Mouse (Mus musculus): Measurements from ENCODE around the gene Olfr204.
"Not testable (repeated sequence)": the region's sequence is repeated elsewhere in the genome, so short reads cannot be mapped to it uniquely, and the experiment has no call there.

DNA sequence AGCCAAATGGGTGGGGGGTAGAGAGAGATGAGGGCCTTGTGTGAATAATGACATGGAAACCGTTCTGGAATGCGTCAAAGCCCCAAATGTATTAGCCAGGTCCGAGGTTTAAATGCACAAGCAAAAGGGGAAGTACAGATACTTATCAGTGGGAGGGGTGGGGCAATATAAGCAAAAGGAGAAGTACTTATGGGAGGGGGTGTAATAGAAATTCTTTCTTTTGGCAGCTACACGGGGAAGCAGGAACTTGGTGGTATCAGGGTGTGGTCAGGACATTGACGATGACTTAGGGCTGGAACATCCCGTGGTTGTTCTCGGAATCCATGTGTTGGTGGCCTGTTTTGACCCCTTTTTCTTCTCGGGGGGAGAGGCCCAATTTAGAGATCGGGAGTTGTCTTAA lies 30.5 kb downstream of the Olfr204 start:
- not testable (repeated sequence) for TF ChIP-seq CTCF (IDR thresholded peaks at IDR 0.05; ENCODE audit: low read depth); EP300 (optimal IDR thresholded peaks at IDR 0.05)

All from stomach, postnatal 0 days (tissue).